Mouse (Mus musculus): Measurements from ENCODE around the gene Sdhaf3.

Sdhaf3 gene

DNA sequence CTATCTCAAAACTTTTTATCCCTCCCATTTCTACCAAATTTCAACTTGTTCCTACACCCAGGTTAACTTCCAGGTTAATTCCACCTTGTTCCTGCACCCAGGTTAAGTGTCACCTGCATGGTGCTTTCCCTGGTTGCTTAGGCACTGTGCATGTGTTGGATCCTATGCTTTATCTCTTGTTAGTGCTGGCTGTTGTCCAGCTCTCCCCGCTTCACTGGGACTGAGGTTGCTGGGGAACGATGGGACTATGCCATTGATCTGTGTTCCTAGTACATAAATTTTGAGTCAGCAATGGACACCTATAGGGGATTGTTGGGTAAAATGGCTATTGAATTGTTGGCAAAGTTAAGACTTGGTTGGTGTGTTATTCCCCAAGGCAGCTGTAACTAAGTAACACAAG lies 113.7 kb downstream of the Sdhaf3 start:
- DNase-seq: no peak

DNA sequence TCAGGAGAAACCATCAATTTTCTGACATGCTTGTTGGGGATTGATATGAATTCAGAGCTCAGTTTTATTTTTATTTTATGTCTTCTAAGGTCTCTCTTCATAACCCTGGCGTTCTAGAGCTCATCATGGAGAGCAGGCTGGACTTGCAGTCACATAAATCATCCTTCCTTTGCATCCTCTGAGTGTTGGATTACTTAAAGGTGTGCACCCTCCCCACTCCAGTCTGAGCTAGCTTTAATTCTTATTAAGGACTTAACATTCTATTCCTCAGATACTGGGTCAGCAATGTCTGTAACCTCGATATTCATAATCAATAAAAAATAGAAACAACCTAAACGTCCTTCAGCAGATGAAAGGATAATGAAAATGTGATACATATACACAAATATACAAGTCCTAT lies 126.2 kb downstream of the Sdhaf3 start:
- no peak for DNase-seq

DNA sequence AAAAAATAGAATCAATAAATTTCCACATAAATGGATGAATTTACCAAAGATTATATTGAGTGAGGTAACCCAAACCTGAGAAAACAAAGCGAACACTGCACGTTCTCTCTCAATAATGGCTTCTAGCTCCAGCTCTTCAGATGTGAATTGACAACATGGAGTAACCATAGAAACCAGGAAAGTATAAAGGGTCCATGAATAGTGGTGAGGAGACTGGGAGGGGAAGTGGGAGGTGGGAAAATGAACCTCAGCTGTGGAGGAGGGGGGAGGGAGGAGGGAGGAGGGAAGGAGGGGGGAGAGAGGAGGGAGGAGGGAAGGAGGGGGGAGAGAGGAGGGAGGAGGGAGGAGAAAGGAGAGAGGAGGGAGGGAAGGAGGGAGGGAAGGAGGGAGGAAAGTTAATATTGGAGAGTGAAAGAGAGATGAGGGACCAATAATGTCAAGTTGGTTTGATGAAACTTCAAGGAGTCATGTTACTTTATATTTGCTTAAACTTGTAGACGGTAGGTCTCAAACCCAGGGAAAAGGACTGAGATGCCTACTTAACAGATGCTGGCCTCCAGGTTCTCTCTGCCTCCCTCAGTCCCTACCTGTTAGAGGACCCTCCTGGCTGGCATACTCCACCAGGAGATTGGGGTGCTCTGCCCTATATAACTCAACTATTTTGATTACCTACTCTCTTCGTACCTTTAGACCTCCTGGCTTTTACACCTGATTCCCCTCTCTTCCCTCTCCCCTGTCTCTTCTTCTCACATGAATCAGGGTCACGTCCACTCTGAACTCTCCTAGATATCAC lies 126.9 kb downstream of the Sdhaf3 start:
- DNase-seq: no peak

DNA sequence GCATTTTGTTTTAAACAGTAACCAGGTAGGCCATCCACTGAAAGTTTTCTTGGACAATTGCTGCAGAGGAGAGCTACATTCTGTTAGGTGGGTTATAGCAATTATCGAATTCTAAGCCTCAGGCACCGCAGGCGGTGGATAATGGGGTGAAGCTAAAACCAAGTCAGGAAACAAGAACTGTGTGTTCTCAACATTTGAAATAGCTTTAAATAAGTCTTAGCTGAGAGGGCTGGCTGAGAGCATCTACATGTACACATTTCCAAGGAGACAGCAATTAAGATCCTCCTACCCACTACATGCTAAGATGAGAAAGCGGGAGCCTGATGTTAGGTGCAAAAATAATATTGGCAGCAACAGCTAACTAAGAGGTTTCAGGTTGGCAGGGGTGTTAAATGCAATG lies 127.9 kb downstream of the Sdhaf3 start:
- no peak for DNase-seq

DNA sequence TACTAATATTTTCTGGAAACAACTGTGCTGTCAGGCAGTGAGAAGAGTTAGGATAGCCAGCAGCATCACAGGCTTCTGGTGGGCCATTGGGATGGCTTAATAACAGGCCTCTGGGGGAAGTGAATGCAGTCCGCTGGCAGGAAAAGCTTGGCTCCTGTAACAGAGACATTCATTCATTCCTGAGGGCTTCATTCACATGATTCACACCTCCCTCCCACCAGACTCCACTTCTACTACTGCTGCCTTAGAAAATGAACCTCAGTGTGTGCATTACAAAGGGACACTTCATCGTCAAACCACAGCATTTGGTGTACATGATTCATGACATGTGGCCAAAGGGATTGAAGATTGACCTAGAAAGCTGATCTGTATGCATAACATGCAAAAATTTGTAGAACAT lies 128.6 kb downstream of the Sdhaf3 start:
- no peak for DNase-seq

DNA sequence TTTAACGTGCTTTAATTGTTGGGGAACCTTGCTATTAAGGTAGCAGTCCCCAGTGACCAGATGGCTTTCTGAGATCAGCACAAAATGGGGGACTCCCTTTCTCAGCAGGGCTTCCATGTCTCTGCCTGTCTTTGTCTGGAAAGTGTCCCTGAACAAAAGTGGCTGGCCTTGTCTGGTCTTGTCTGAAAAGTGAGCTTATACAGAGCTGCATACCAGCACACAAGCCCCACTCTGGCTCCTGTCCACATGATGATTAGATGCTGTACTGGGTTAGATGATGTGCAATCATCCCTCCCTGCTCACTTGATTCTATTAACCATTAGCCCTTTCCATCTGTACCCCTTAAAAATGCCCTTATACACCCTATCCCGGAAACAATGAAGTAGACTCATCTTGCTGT lies 129.7 kb downstream of the Sdhaf3 start:
- DNase-seq: no peak

DNA sequence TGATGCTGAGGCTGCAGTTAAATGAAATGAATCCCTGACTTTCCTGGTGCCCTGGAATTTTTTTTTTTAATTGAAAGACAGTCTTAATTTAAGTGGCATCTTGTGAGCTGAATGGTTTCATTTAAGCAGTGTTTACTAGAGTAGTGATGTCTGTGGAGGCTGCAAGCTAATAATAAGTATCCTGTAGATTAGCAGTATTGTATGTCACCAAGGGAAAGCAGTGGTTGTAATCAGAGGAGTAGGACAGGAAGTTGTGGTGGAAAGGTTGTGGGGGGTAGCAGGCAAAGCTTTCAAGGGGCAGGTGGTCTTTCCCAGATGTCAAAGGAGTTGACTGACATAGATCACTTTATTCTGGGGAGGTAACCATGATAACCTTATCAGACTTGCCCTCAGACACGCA lies 136.3 kb downstream of the Sdhaf3 start:
- DNase-seq: no peak

Measured in lung, postnatal 4 days (tissue).